ENCODE assay signal across 26 mouse cellular contexts in genomic region chr2:32618051-32618450, GRCm38 (mm10). TPM values are rescaled to one million over a fixed set of nuclear protein-coding genes. Genes with fewer than 3 reads are reported as not detected.
DNase-seq lines count a peak whose midpoint lies in the region; ATAC-seq lines count a peak whose summit lies in the region.
"Had no signal": no experiment of that assay in that cellular context is flagged by ENCODE, and none has a peak within 500 bp of the region (broad histone marks: within the 10 kb centered on the region; RNA-seq: fewer than 3 reads in every experiment).

No protein-coding gene starts in this region.

- H3K27ac ChIP-seq in kidney, embryonic 16.5 days (ENCODE audit: low read length) = peak overlapping the region; percentile 13; the same call in 1 of the 2 replicates
- H3K27ac ChIP-seq in brown adipose tissue, adult 24 weeks (replicated peaks; ENCODE audit: low read depth, low read length) = 0 out of 2 replicates have a peak overlapping the region, but pooled peaks have one; percentile 36
- H3K27ac ChIP-seq: embryonic facial prominence, embryonic 15.5 days; forebrain, embryonic 12.5 days; heart, embryonic 15.5 days; hindbrain, embryonic 13.5 days; layer of hippocampus, adult 2 months; liver, embryonic 13.5 days; macrophage had no signal

- no peak for ATAC-seq in kidney, embryonic 16.5 days (ENCODE audit: low FRiP score, low TSS enrichment)
- ATAC-seq: forebrain, postnatal 0 days had no signal

- 54% methylated on average over 9 of the region's 9 CpGs for WGBS in kidney, embryonic 16.5 days

- no peaks in the 10 kb centered on the region for H3K27me3 ChIP-seq in kidney, embryonic 16.5 days (ENCODE audit: insufficient read depth, low read length)
- H3K27me3 ChIP-seq: embryonic facial prominence, embryonic 15.5 days; forebrain, embryonic 12.5 days; heart, embryonic 15.5 days; hindbrain, embryonic 13.5 days; liver, embryonic 13.5 days had no signal

- H3K4me2 ChIP-seq in kidney, embryonic 16.5 days (replicated peaks; ENCODE audit: low read depth, low read length) = no peak overlapping the region
- H3K4me2 ChIP-seq: embryonic facial prominence, embryonic 15.5 days; forebrain, embryonic 12.5 days; heart, embryonic 15.5 days; hindbrain, embryonic 13.5 days; liver, embryonic 13.5 days had no signal

- H3K9ac ChIP-seq in kidney, embryonic 16.5 days (replicated peaks; ENCODE audit: low read length) = no peak overlapping the region
- H3K9ac ChIP-seq: embryonic facial prominence, embryonic 15.5 days; forebrain, embryonic 12.5 days; forebrain, postnatal 0 days; heart, embryonic 15.5 days; hindbrain, embryonic 13.5 days; liver, embryonic 13.5 days had no signal

- H3K9me3 ChIP-seq in kidney, embryonic 16.5 days (ENCODE audit: low read length) = peaks cover 3% of the 10 kb centered on the region; the same call in 1 of the 2 replicates
- H3K9me3 ChIP-seq: embryonic facial prominence, embryonic 15.5 days; forebrain, embryonic 12.5 days; heart, embryonic 15.5 days; hindbrain, embryonic 13.5 days; liver, embryonic 13.5 days had no signal

- H3K36me3 ChIP-seq in kidney, embryonic 16.5 days (ENCODE audit: insufficient read depth, low read length) = peaks cover 16% of the 10 kb centered on the region

- peaks cover 38% of the 10 kb centered on the region for H3K4me1 ChIP-seq in kidney, embryonic 16.5 days (ENCODE audit: insufficient read depth, low read length)
- peaks cover 18% of the 10 kb centered on the region for H3K4me1 ChIP-seq in brown adipose tissue, adult 24 weeks (ENCODE audit: control insufficient read depth, insufficient read depth, insufficient read length, low read length)

- H3K4me3 ChIP-seq in kidney, embryonic 16.5 days (ENCODE audit: low read length) = no peak overlapping the region
- no peak overlapping the region for H3K4me3 ChIP-seq in brown adipose tissue, adult 24 weeks (ENCODE audit: insufficient read depth, low read depth, low read length)
- H3K4me3 ChIP-seq: embryonic facial prominence, embryonic 15.5 days; forebrain, embryonic 12.5 days; heart, embryonic 15.5 days; hindbrain, embryonic 13.5 days; layer of hippocampus, adult 2 months; liver, embryonic 13.5 days had no signal

- DNase-seq in kidney, postnatal 25 days = no peak
- peak; percentile 72 for DNase-seq in MN1 (ENCODE audit: low spot score)
- DNase-seq in retina, postnatal 1 day = peak; percentile 93
- DNase-seq in lung, adult 18-20 months = no peak
- DNase-seq in spleen, postnatal 4 days (ENCODE audit: low spot score in 2 of 2) = no peak
- DNase-seq: adrenal gland, adult 8-10 months; cerebellum, adult 9-11 months; forebrain, postnatal 0 days; gastrocnemius, postnatal 14 days; heart, postnatal 36 days; kidney, adult 11 months; liver, embryonic 13.5 days; lung, adult 2 months; lung, postnatal 10 days; right cerebral cortex, postnatal 4 days; thymus, adult 2 months; thymus, postnatal 36 days had no signal

RNA-seq across cellular contexts. Expression of gene Ak1, which starts 3.5 kb away (rescaled TPM):
- polyA plus RNA-seq in kidney, embryonic 16.5 days (2015; fragmentation: Nextera tagmentation; extraction: Ambion mirVana) = 35.7 and 39.1 TPM in 2 replicates
- polyA plus RNA-seq in brown adipose tissue, adult 24 weeks (2012; ENCODE audit: insufficient read depth, insufficient read length, missing spikeins) = 87.5 and 109 TPM in 2 replicates

RNA-seq across cellular contexts. Expression of gene St6galnac6, which starts 18.5 kb away (rescaled TPM):
- 18.5 and 18.6 TPM in 2 replicates for polyA plus RNA-seq in kidney, embryonic 16.5 days (2015; fragmentation: Nextera tagmentation; extraction: Ambion mirVana)
- 79.5 and 87.3 TPM in 2 replicates for polyA plus RNA-seq in brown adipose tissue, adult 24 weeks (2012; ENCODE audit: insufficient read depth, insufficient read length, missing spikeins)

RNA-seq across cellular contexts. Expression of gene Eng, which starts 28.3 kb away (rescaled TPM):
- polyA plus RNA-seq in kidney, embryonic 16.5 days (2015; fragmentation: Nextera tagmentation; extraction: Ambion mirVana) = 93.6 and 98.7 TPM in 2 replicates
- 22.4 and 28.7 TPM in 2 replicates for polyA plus RNA-seq in brown adipose tissue, adult 24 weeks (2012; ENCODE audit: insufficient read depth, insufficient read length, missing spikeins)

RNA-seq across cellular contexts. Expression of gene St6galnac4, which starts 31.2 kb away (rescaled TPM):
- 24.7 TPM in 2 replicates for polyA plus RNA-seq in kidney, embryonic 16.5 days (2015; fragmentation: Nextera tagmentation; extraction: Ambion mirVana)
- polyA plus RNA-seq in brown adipose tissue, adult 24 weeks (2012; ENCODE audit: insufficient read depth, insufficient read length, missing spikeins) = 2.4 and 3.0 TPM in 2 replicates

RNA-seq across cellular contexts. Expression of gene 9430097D07Rik, which starts 42.6 kb away (rescaled TPM):
- 0.12 and 0.16 TPM in 2 replicates for polyA plus RNA-seq in kidney, embryonic 16.5 days (2015; fragmentation: Nextera tagmentation; extraction: Ambion mirVana)
- not detected in 2 replicates for polyA plus RNA-seq in brown adipose tissue, adult 24 weeks (2012; ENCODE audit: insufficient read depth, insufficient read length, missing spikeins)
- polyA plus RNA-seq: liver, embryonic 13.5 days; lung, adult 2 months; macrophage; spleen, adult 2 months; thymus, adult 2 months had no signal

Comparison
In these comparisons a context has a peak if more than half of its experiments do, and no peak if none do; other contexts are left out.
1. DNase-seq: peak in MN1 (single experiment) and retina, postnatal 1 day (single experiment); none in kidney, postnatal 25 days (0 of 2), lung, adult 18-20 months (0 of 2) and spleen, postnatal 4 days (0 of 2).